Mouse (Mus musculus) urinary bladder, postnatal 36 days (tissue): ENCODE measurements at regions not wholly inside any gene's neighbourhood (a gene's known extent, or its start where the extent isn't known, plus 50 kb on each side); places are given as distances from the start of the nearest gene placed in this dataset.

Source experiments
- DNase-seq, 2 experiments: peaks; one replicate each; pipeline ENCODE4 v3.0.0; 2022; ENCODE audit warnings: low spot score in 2 of 2, mixed read lengths in 1 of 2

DNA sequence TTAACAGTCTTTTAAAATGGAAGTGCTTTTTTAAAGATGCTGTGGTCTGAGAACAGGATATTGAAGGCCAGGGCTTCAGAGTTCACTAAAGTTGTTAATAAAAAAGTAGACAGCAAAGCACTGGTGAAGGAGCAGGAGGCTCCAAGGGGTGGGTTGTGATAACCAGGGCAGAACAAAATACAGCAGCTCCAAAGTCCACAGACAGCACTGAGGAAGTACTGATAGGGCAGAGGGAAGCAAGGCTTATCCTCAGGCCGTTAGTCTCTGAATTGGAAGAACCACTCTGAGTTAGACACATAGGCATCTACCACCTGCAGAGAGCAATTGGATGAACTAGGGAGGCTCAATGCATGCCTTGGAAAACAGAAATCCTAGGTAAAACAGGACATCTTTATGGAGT is 62.1 kb downstream of the P2ry1 start:
- no peak for DNase-seq

DNA sequence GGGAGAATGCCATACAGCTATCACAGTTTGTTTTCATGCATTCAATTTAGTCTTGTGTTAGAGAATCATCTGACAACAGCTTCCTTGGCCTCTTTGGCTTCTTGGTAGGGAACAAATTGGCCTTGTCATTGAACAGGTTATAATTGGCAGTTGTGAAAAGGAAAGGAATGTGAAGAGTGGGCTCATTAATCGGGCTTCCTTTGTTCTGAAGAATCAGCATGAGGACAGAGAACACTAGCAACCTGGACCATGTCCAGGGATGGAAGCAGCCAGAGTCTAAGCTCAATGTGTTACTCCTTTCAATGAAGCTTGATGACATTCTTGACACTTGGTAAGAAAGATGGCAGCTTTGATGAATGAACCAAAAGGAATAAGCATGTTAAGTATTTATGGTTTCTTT is 64.5 kb downstream of the P2ry1 start:
- DNase-seq = no peak

DNA sequence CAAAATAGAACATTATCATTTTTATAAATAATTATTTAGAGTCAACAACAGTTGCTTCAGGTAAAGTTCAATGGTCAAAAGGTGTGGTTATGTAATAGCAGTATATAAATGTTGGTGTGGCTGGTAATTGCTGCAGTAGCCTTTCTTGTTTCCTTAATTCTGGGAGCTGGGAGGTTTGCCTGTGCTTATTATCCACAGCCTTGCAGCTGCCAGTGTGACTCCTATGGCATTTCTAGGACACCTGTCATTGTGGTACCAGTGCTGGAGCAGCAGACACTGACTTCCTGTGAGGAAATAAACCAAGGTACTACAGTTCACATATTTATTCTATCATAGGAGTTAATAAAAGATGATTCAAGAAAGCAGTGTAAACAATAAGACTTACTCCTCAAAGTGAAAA is 65.6 kb downstream of the P2ry1 start:
- DNase-seq = no peak

- DNase-seq = no peak
These were observed 68.4 kb downstream of the P2ry1 start for GRCm38 (mm10) chr3:61071041-61071440.

- no peak for DNase-seq
These were observed 69.7 kb downstream of the P2ry1 start for GRCm38 (mm10) chr3:61072330-61072729.

- no peak for DNase-seq
These were observed 70.5 kb downstream of the P2ry1 start for GRCm38 (mm10) chr3:61073103-61073502.

GRCm38 (mm10) chr3:61073806-61074205 is 71.2 kb downstream of the P2ry1 start:
- no peak for DNase-seq

DNA sequence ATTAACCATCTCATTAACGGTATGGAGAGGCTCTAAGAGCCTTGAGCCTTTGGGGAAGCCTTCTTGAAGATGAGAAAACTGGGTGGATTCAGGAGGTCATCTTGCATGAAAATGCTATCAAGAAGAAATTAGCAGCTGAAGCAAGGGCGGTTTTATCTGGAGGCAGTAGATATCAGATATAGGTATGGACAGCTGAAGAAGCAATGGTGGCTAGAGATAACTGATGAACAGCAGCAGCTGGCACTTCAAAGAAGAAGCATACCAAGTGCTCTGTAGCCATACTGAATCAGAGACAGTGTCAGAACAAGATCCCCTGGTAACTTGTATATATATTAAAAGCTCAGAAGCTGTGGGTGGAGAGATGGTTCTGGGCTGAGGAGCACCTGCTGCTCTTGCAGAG is 73.2 kb downstream of the P2ry1 start:
- DNase-seq = no peak

DNA sequence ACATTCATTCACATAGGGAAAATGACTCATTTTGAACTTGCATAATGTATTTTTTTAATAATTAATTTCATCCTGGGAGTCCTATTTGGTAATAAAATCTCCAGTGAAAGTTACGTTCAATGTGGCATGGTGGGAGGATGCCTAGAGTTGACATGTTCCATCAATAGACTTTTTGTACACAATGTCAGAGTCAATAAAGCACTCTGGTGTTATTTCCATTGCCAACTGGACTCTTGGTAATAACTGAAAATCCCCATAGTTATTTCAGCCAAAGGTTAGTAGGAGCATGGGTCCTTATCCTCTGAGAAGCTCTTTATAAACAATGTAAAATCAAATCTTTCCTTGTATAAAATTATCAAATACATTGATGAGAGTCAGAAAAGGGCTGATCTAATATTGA is 87.3 kb downstream of the P2ry1 start:
- no peak for DNase-seq

GRCm38 (mm10) chr3:61092031-61092430 is 89.4 kb downstream of the P2ry1 start:
- DNase-seq = no peak

GRCm38 (mm10) chr3:61116364-61116763 is 113.8 kb downstream of the P2ry1 start:
- DNase-seq = no peak

DNA sequence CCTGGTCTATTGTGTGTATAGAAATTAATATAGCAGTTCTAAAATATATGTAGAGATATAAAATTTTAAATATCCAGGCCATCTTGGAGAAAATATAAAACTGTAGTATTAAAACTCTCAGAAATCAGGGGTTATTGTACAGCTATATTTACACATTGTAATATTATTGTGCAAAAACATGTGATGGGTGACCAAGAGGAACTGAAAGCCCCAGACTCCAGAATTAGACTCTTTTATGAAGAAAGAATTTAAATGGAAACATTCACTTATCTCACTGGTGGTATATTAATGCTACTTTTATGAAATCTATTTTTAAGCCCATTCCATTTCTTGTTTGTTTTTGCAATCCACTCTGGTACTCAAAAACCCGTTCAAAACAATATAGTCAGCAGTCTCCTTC is 130.5 kb downstream of the P2ry1 start:
- DNase-seq = no peak

DNA sequence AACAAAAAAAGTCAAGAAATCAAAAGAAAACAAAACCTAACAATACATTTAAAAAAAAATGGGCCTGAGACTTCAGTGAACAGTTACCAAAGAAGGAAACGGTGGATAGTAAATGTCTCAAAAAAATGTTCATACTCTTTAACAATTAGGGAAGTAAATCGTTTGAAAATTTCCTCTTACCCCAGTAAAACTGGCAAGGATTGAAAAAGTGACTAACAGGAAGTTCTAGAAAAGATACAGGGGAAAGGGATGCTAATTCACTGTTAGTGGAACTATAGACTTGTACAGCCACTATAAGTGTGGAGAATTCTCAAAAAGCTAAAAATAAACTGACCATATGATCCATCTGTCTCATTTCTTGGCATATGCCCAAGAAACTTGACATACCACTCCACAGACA is 151.5 kb downstream of the P2ry1 start:
- DNase-seq = no peak

- DNase-seq = no peak
These were observed 157.2 kb downstream of the P2ry1 start for GRCm38 (mm10) chr3:61159811-61160210.

GRCm38 (mm10) chr3:61161384-61161783 is 158.8 kb downstream of the P2ry1 start:
- DNase-seq = no peak

- DNase-seq = peak; percentile 7 to 18
These were observed 175.6 kb upstream of the Rap2b start for GRCm38 (mm10) chr3:61185789-61186188.

- no peak for DNase-seq
These were observed 172.8 kb upstream of the Rap2b start for GRCm38 (mm10) chr3:61188662-61189061.

DNA sequence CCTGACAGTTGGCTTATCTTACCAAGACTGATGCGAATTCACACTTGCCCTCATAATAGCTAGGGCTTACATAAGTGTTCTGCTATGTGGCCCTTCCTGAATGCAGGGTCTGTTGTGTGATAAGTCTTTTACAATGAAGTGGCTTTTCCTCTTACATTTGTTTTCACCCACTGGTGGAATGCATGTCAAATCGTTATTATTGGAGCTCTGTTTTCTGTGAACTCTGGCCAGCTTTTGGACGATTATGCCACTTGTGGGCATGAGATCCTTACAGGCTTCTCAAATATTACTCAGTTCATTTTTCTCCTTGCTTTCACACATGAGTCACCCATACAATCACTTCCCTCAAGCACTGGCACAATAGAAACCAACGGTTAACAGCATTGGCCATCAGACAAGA is 144.9 kb upstream of the Rap2b start:
- DNase-seq = no peak

- DNase-seq = no peak
These were observed 136.9 kb upstream of the Rap2b start for GRCm38 (mm10) chr3:61224505-61224904.

- DNase-seq = no peak
These were observed 136.4 kb upstream of the Rap2b start for GRCm38 (mm10) chr3:61225054-61225453.

DNA sequence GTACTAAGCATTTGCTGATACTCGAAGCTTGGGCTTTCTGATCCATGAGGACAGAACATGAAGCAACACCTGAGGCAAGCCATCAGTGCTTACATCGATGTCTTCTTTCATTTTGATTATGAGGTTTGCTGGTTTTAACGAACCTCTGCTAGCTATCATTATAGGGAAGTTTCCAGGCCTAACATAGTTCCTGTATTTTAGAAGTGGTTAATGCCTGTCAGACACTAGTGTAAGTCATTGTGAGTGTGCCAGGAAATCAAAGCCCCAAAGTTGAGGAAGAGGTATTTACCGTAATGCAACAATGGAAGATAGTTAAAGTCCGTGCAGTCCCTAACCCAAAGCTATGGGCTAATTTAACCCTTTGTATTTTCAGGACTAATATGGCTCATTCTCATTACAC is 120.1 kb upstream of the Rap2b start:
- no peak for DNase-seq

DNA sequence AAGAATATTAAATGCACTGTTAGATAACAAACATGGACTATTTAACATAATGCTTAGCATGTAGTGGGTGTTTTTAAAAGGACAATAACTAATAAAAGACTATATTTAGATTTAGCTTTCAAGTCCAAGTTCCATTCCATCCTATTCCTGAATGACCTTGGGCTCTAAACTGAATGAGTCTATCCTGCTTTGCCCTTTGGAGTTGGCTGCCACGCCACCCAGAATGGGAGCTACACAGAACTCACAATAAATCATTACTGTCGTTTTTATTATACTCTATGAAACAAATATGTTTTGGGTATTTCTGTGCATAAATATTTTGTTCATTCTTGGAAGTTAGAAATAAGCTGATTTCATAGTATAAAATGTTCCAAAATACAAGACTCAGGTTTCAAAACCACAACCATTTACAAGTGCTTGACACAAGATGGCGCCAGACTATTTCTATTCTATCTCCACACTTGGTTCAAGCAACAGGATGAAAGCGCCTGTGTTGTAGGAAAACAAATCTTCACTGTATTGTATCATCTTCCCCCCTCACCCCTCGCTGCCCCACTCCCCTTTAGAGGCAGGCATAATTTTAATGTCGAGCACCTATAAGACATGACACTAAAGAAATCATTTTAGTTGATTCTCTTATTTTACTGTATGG is 117.4 kb upstream of the Rap2b start:
- no peak for DNase-seq

- no peak for DNase-seq
These were observed 115.0 kb upstream of the Rap2b start for GRCm38 (mm10) chr3:61246429-61246828.

- DNase-seq = no peak
These were observed 114.1 kb upstream of the Rap2b start for GRCm38 (mm10) chr3:61247344-61247743.
